Mouse (Mus musculus) ES-E14 (cell line): ENCODE data around the gene Gm15517.

Experiments
- MAFK ChIP-seq: IDR thresholded peaks from 2 replicates; pipeline ENCODE4 v1.6.1; 2014; ENCODE audit warnings: mild to moderate bottlenecking, low read depth, low read length, inconsistent platforms; ENCODE audit not compliant: insufficient read depth
- ZNF384 ChIP-seq: IDR thresholded peaks from 2 replicates; pipeline ENCODE4 v1.6.1; 2012; ENCODE audit warnings: low read depth, low read length, inconsistent platforms

DNA sequence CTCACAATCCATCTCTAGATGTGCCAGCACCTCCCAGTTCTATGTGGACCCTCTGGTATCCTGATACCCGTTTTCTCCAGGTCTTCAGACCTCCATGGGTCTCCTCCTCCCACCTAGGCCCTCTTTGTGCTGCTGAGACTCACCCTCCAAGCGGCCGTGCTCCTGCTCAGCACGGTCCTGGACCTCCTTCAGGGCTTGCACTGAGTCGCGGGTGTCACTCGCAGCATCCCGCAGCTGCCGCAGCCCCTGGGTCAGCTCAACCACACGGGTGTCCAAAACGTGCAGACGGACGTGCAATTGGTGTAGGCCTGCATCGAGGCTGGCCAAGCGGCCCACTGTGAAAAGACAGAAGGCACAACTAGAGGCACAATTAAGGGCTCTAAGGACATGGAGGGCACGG, 44.4 kb downstream of the Gm15517 start:
- no peak for TF ChIP-seq ZNF384
- TF ChIP-seq MAFK: no peak
